Mouse (Mus musculus) large intestine, adult 2 months (tissue): ENCODE data around the gene Lgr6. TPM values are rescaled to one million over a fixed set of nuclear protein-coding genes. Genes with fewer than 3 reads are reported as not detected.

Experiments
- DNase-seq: peaks from one replicate; pipeline ENCODE4 v3.0.0-alpha.2; 2012; ENCODE audit warnings: low read depth, low spot score
- whole genome bisulfite sequencing: fragments of 180-500 bp; shearing (Covaris S2); methylation state at CpG from one replicate; pipeline ENCODE4 v1.1.7; 2018; 5-methylcytosine and 5-hydroxymethylcytosine counted together
- polyA plus RNA-seq: library from polyadenylated mRNA; depleted of rRNA; stranded (reverse); fragments of >200 nt; gene quantifications from 2 replicates; pipeline ENCODE4 v1.2.3, GENCODE M21; 2012; rRNA removed

Lgr6 gene
- 0.07 and 0.15 TPM in 2 replicates for polyA plus RNA-seq

- WGBS = under 1% methylated on average over 40 of the region's 40 CpGs
- DNase-seq = no peak
These were observed at the start of gene Lgr6 for GRCm38 (mm10) chr1:135105124-135105523. TSS of gene Lgr6 (minus strand) at chr1:135105276.

- no peak for DNase-seq
- WGBS = 1% methylated on average over 14 of the region's 14 CpGs
These were observed 49.4 kb upstream of the Lgr6 start for GRCm38 (mm10) chr1:135154411-135154959.

GRCm38 (mm10) chr1:135154011-135154410 lies 48.9 kb upstream of the Lgr6 start:
- no peak for DNase-seq
- 39% methylated on average over 13 of the region's 13 CpGs for WGBS

- 73% methylated on average over 5 of the region's 5 CpGs for WGBS
These were observed 43.9 kb upstream of the Lgr6 start for GRCm38 (mm10) chr1:135148996-135149395.

GRCm38 (mm10) chr1:135148476-135148875 lies 43.4 kb upstream of the Lgr6 start:
- WGBS = 66% methylated on average over 4 of the region's 4 CpGs
- no peak for DNase-seq

More at GRCm38 (mm10) chr1:135148996-135149395, 43.9 kb upstream of the Lgr6 start:
- DNase-seq = no peak

GRCm38 (mm10) chr1:135147702-135148058 lies 42.6 kb upstream of the Lgr6 start:
- WGBS = 19% methylated on average over 7 of the region's 7 CpGs
- no peak for DNase-seq

GRCm38 (mm10) chr1:135146946-135147701 lies 42.0 kb upstream of the Lgr6 start:
- under 1% methylated on average over 69 of the region's 69 CpGs for WGBS
- no peak for DNase-seq

GRCm38 (mm10) chr1:135146077-135146945 lies 41.2 kb upstream of the Lgr6 start, which contains the start of gene Arl8a:
TSS of gene Arl8a (plus strand) at chr1:135146824.
- WGBS = 2% methylated on average over 78 of the region's 78 CpGs
- DNase-seq = no peak

GRCm38 (mm10) chr1:135143940-135144339 lies 38.9 kb upstream of the Lgr6 start:
- WGBS = 92% methylated on average over 2 of the region's 2 CpGs
- DNase-seq = no peak

GRCm38 (mm10) chr1:135142452-135142851 lies 37.4 kb upstream of the Lgr6 start:
- 34% methylated on average over 2 of the region's 2 CpGs for whole genome bisulfite sequencing
- no peak for DNase-seq

- DNase-seq = no peak
- 63% methylated on average over 2 of the region's 2 CpGs for WGBS
These were observed 34.8 kb upstream of the Lgr6 start for GRCm38 (mm10) chr1:135139906-135140305.

GRCm38 (mm10) chr1:135136500-135136899 lies 31.4 kb upstream of the Lgr6 start:
- 0% methylated on average over 1 of the region's 1 CpGs for WGBS
- DNase-seq = peak; percentile 46

- DNase-seq = no peak
- 84% methylated on average over 8 of the region's 8 CpGs for whole genome bisulfite sequencing
These were observed 30.2 kb upstream of the Lgr6 start for GRCm38 (mm10) chr1:135135111-135135787.

- WGBS = 75% methylated on average over 10 of the region's 10 CpGs
- DNase-seq = no peak
These were observed 28.8 kb upstream of the Lgr6 start for GRCm38 (mm10) chr1:135133678-135134435.

GRCm38 (mm10) chr1:135132893-135133369 lies 27.9 kb upstream of the Lgr6 start:
- DNase-seq = no peak
- 83% methylated on average over 9 of the region's 9 CpGs for WGBS

- 11% methylated on average over 10 of the region's 10 CpGs for WGBS
- DNase-seq = no peak
These were observed 27.4 kb upstream of the Lgr6 start, which contains the start of gene Ptpn7 for GRCm38 (mm10) chr1:135132473-135132872. TSS of gene Ptpn7 (plus strand) at chr1:135132700.

GRCm38 (mm10) chr1:135131560-135131959 lies 26.5 kb upstream of the Lgr6 start:
- WGBS = 38% methylated on average over 8 of the region's 8 CpGs
- no peak for DNase-seq

- WGBS = 14% methylated on average over 6 of the region's 6 CpGs
- DNase-seq = no peak
These were observed 26.0 kb upstream of the Lgr6 start for GRCm38 (mm10) chr1:135131034-135131433.
